Mouse (Mus musculus) neural tube, embryonic 14.5 days (tissue): ENCODE results near the gene Uvrag. TPM values are rescaled to one million over a fixed set of nuclear protein-coding genes. Genes with fewer than 3 reads are reported as not detected.

Source experiments
- ATAC-seq: fragments of 200-750 bp; cut with Nextera tagmentation; 2 replicates; pipeline ENCODE4 v1.8.0; 2017; ENCODE audit warnings: low read depth, mild to moderate bottlenecking, moderate TSS enrichment, moderate library complexity
- H3K27ac ChIP-seq: fragments of 300-500 bp; sonication (generic); 2 replicates; pipeline ENCODE4 v1.5.1; 2014; ENCODE audit warnings: low read depth, mild to moderate bottlenecking, control low read depth, low read length, moderate library complexity, mixed read lengths
- H3K27me3 ChIP-seq: fragments of 300-500 bp; sonication (generic); 2 replicates; pipeline ENCODE4 v1.6.1; 2014; ENCODE audit warnings: low read length; ENCODE audit not compliant: control insufficient read depth, insufficient read depth
- H3K36me3 ChIP-seq: fragments of 300-500 bp; sonication (generic); 2 replicates; pipeline ENCODE4 v1.6.1; 2014; ENCODE audit warnings: low read length, mixed read lengths; ENCODE audit not compliant: control insufficient read depth, insufficient read depth
- H3K4me1 ChIP-seq: fragments of 300-500 bp; sonication (generic); 2 replicates; pipeline ENCODE4 v1.6.1; 2014; ENCODE audit warnings: low read length; ENCODE audit not compliant: control insufficient read depth, insufficient read depth
- H3K4me2 ChIP-seq: fragments of 300-500 bp; sonication (generic); 2 replicates; pipeline ENCODE4 v1.6.1; 2014; ENCODE audit warnings: mild to moderate bottlenecking, low read depth, low read length, control low read depth
- H3K4me3 ChIP-seq: fragments of 300-500 bp; sonication (generic); 2 replicates; pipeline ENCODE4 v1.5.1; 2014; ENCODE audit warnings: low read depth, low read length, control low read depth, mixed read lengths
- H3K9ac ChIP-seq: fragments of 300-500 bp; sonication (generic); replicated peaks from 2 replicates; pipeline ENCODE4 v1.6.1; 2014; ENCODE audit warnings: low read depth, mild to moderate bottlenecking, control low read depth, low read length, mixed read lengths
- H3K9me3 ChIP-seq: fragments of 300-500 bp; sonication (generic); 2 replicates; pipeline ENCODE4 v1.6.1; 2016; ENCODE audit warnings: low read length; ENCODE audit not compliant: control insufficient read depth
- WGBS: fragments of 180-500 bp; shearing (Covaris S2); extraction: QIAGEN DNeasy Blood & Tissue Kit; methylation state at CpG from one replicate; pipeline ENCODE4 v1.1.7; 2014; 5-methylcytosine and 5-hydroxymethylcytosine counted together
- polyA plus RNA-seq: library from polyadenylated mRNA; unstranded; fragments of >200 nt; fragmentation: Nextera tagmentation; extraction: Ambion mirVana; gene quantifications from 2 replicates; pipeline ENCODE4 v1.2.1, GENCODE M21; 2014

Uvrag gene
- polyA plus RNA-seq, 1 experiment from 2014 or later = 23.8 TPM

GRCm38 (mm10) chr7:98985935-98986334 lies 155.0 kb downstream of the Uvrag start:
- Histone ChIP-seq H3K36me3 (no peaks in the 10 kb centered on the region), H3K27me3 (no peaks in the 10 kb centered on the region), H3K9me3 (no peaks in the 10 kb centered on the region), H3K4me2 (no peak overlapping the region), H3K27ac (no peak overlapping the region), H3K9ac (no peak overlapping the region), H3K4me3 (no peak overlapping the region), H3K4me1 (no peaks in the 10 kb centered on the region)
- ATAC-seq = no peak
- 92% methylated on average over 2 of the region's 2 CpGs for WGBS

GRCm38 (mm10) chr7:98985489-98985888 lies 155.5 kb downstream of the Uvrag start:
- no peak overlapping the region for H3K4me3 ChIP-seq
- WGBS = 84% methylated on average over 6 of the region's 6 CpGs
- H3K27me3 ChIP-seq = no peaks in the 10 kb centered on the region
- H3K36me3 ChIP-seq = no peaks in the 10 kb centered on the region
- H3K4me1 ChIP-seq = no peaks in the 10 kb centered on the region
- no peak overlapping the region for H3K27ac ChIP-seq
- no peak for ATAC-seq
- no peaks in the 10 kb centered on the region for H3K9me3 ChIP-seq
- H3K9ac ChIP-seq = no peak overlapping the region
- H3K4me2 ChIP-seq = no peak overlapping the region

GRCm38 (mm10) chr7:98984319-98984718 lies 156.6 kb downstream of the Uvrag start:
- no peaks in the 10 kb centered on the region for H3K9me3 ChIP-seq
- WGBS = 53% methylated on average over 7 of the region's 7 CpGs
- no peaks in the 10 kb centered on the region for H3K4me1 ChIP-seq
- H3K4me2 ChIP-seq = no peak overlapping the region
- no peaks in the 10 kb centered on the region for H3K36me3 ChIP-seq
- H3K27ac ChIP-seq = no peak overlapping the region
- no peaks in the 10 kb centered on the region for H3K27me3 ChIP-seq
- H3K9ac ChIP-seq = no peak overlapping the region
- no peak overlapping the region for H3K4me3 ChIP-seq
- ATAC-seq = no peak

- Histone ChIP-seq H3K27ac (no peak overlapping the region), H3K9ac (no peak overlapping the region), H3K4me2 (no peak overlapping the region), H3K4me1 (no peaks in the 10 kb centered on the region), H3K4me3 (no peak overlapping the region), H3K27me3 (no peaks in the 10 kb centered on the region), H3K9me3 (no peaks in the 10 kb centered on the region), H3K36me3 (no peaks in the 10 kb centered on the region)
- WGBS = 82% methylated on average over 12 of the region's 12 CpGs
- no peak for ATAC-seq
Measured at GRCm38 (mm10) chr7:98983058-98983457, 157.9 kb downstream of the Uvrag start.

GRCm38 (mm10) chr7:98981423-98981822 lies 159.5 kb downstream of the Uvrag start:
- Histone ChIP-seq H3K27me3 (no peaks in the 10 kb centered on the region), H3K36me3 (no peaks in the 10 kb centered on the region), H3K4me1 (no peaks in the 10 kb centered on the region), H3K9me3 (no peaks in the 10 kb centered on the region), H3K9ac (no peak overlapping the region), H3K4me3 (no peak overlapping the region), H3K27ac (no peak overlapping the region), H3K4me2 (no peak overlapping the region)
- ATAC-seq = no peak
- WGBS = 91% methylated on average over 6 of the region's 6 CpGs

GRCm38 (mm10) chr7:98976839-98977457 lies 164.0 kb downstream of the Uvrag start:
- no peaks in the 10 kb centered on the region for H3K36me3 ChIP-seq
- 64% methylated on average over 12 of the region's 12 CpGs for WGBS
- no peak overlapping the region for H3K4me2 ChIP-seq
- no peaks in the 10 kb centered on the region for H3K9me3 ChIP-seq
- H3K27ac ChIP-seq = no peak overlapping the region
- H3K9ac ChIP-seq = no peak overlapping the region
- no peak for ATAC-seq
- no peak overlapping the region for H3K4me3 ChIP-seq
- H3K4me1 ChIP-seq = no peaks in the 10 kb centered on the region
- no peaks in the 10 kb centered on the region for H3K27me3 ChIP-seq

GRCm38 (mm10) chr7:98974590-98974989 lies 166.4 kb downstream of the Uvrag start:
- Histone ChIP-seq H3K4me1 (no peaks in the 10 kb centered on the region), H3K27ac (no peak overlapping the region), H3K36me3 (no peaks in the 10 kb centered on the region), H3K27me3 (no peaks in the 10 kb centered on the region), H3K4me2 (no peak overlapping the region), H3K9ac (no peak overlapping the region), H3K9me3 (no peaks in the 10 kb centered on the region), H3K4me3 (no peak overlapping the region)
- WGBS = 60% methylated on average over 4 of the region's 4 CpGs
- no peak for ATAC-seq

GRCm38 (mm10) chr7:98970721-98971120 lies 170.2 kb downstream of the Uvrag start:
- ATAC-seq = no peak
- H3K4me3 ChIP-seq = no peak overlapping the region
- no peak overlapping the region for H3K27ac ChIP-seq
- H3K4me1 ChIP-seq = peaks cover 5% of the 10 kb centered on the region; the same call in 1 of the 2 replicates
- H3K9ac ChIP-seq = no peak overlapping the region
- 82% methylated on average over 5 of the region's 5 CpGs for whole genome bisulfite sequencing
- no peaks in the 10 kb centered on the region for H3K27me3 ChIP-seq
- no peaks in the 10 kb centered on the region for H3K9me3 ChIP-seq
- H3K36me3 ChIP-seq = no peaks in the 10 kb centered on the region
- no peak overlapping the region for H3K4me2 ChIP-seq

- Histone ChIP-seq H3K27ac (no peak overlapping the region), H3K9ac (no peak overlapping the region), H3K4me1 (peaks cover 5% of the 10 kb centered on the region; the same call in 1 of the 2 replicates), H3K4me2 (no peak overlapping the region), H3K9me3 (no peaks in the 10 kb centered on the region), H3K36me3 (no peaks in the 10 kb centered on the region), H3K27me3 (no peaks in the 10 kb centered on the region), H3K4me3 (no peak overlapping the region)
- 75% methylated on average over 8 of the region's 8 CpGs for WGBS
- ATAC-seq = no peak
Measured at GRCm38 (mm10) chr7:98968741-98969395, 172.1 kb downstream of the Uvrag start.
